Mouse (Mus musculus) kidney, postnatal 0 days (tissue): ENCODE measurements around the gene 1700001P01Rik. TPM values are rescaled to one million over a fixed set of nuclear protein-coding genes. Genes with fewer than 3 reads are reported as not detected.

Experiments
- ATAC-seq: fragments of 200-750 bp; cut with Nextera tagmentation; replicated peaks from 2 replicates; pipeline ENCODE4 v1.8.0; 2017; ENCODE audit warnings: low read depth, moderate number of reproducible peaks, moderate TSS enrichment, moderate library complexity; ENCODE audit not compliant: low FRiP score
- DNase-seq: peaks from one replicate; pipeline ENCODE4 v3.0.0-alpha.2; 2016; ENCODE audit warnings: low spot score
- H3K27ac ChIP-seq: fragments of 300-500 bp; sonication (generic); 2 replicates; pipeline ENCODE4 v1.5.1; 2014; ENCODE audit warnings: mild to moderate bottlenecking
- H3K27me3 ChIP-seq: fragments of 300-500 bp; sonication (generic); 2 replicates; pipeline ENCODE4 v1.6.1; 2014; ENCODE audit warnings: low read length, mixed read lengths; ENCODE audit not compliant: insufficient read depth
- H3K36me3 ChIP-seq: fragments of 300-500 bp; sonication (generic); 2 replicates; pipeline ENCODE4 v1.6.1; 2014; ENCODE audit warnings: low read length, mixed read lengths; ENCODE audit not compliant: insufficient read depth
- H3K4me1 ChIP-seq: fragments of 300-500 bp; sonication (generic); replicated peaks from 2 replicates; pipeline ENCODE4 v1.6.1; 2014; ENCODE audit warnings: antibody characterized with exemption, low read length, mixed read lengths; ENCODE audit not compliant: insufficient read depth
- H3K4me2 ChIP-seq: fragments of 300-500 bp; sonication (generic); 2 replicates; pipeline ENCODE4 v1.6.1; 2014; ENCODE audit warnings: mild to moderate bottlenecking, low read length, moderate library complexity, mixed read lengths
- H3K4me3 ChIP-seq: fragments of 300-500 bp; sonication (generic); replicated peaks from 2 replicates; pipeline ENCODE4 v1.5.1; 2014; ENCODE audit warnings: low read depth, low read length
- H3K9ac ChIP-seq: fragments of 300-500 bp; sonication (generic); 2 replicates; pipeline ENCODE4 v1.6.1; 2014; ENCODE audit warnings: low read depth, low read length
- H3K9me3 ChIP-seq: fragments of 300-500 bp; sonication (generic); replicated peaks from 2 replicates; pipeline ENCODE4 v1.6.1; 2016; ENCODE audit warnings: low read length, inconsistent platforms, mixed read lengths
- CTCF ChIP-seq: IDR thresholded peaks from 2 replicates; pipeline ENCODE4 v1.5.1; 2016; ENCODE audit warnings: antibody characterized with exemption, low read depth, mild to moderate bottlenecking, moderate library complexity
- WGBS: fragments of 180-500 bp; shearing (Covaris S2); extraction: QIAGEN DNeasy Blood & Tissue Kit; methylation state at CpG from one replicate; pipeline ENCODE4 v1.1.7; 2014; 5-methylcytosine and 5-hydroxymethylcytosine counted together
- polyA plus RNA-seq: library from polyadenylated mRNA; unstranded; fragments of >200 nt; fragmentation: Nextera tagmentation; extraction: Ambion mirVana; gene quantifications from 2 replicates; pipeline ENCODE4 v1.2.1, GENCODE M21; 2015

Gene 1700001P01Rik
- polyA plus RNA-seq, 1 experiment from 2014 or later: not detected

GRCm38 (mm10) chr11:97761638-97762037, 14.1 kb downstream of the 1700001P01Rik start:
- TF ChIP-seq CTCF: peak; percentile 58
- no peak for ATAC-seq

GRCm38 (mm10) chr11:97758942-97759341, 16.8 kb downstream of the 1700001P01Rik start:
- WGBS: 81% methylated on average over 6 of the region's 6 CpGs
- Histone ChIP-seq H3K4me2 (no peak overlapping the region), H3K9ac (no peak overlapping the region), H3K36me3 (peaks cover 42% of the 10 kb centered on the region), H3K4me1 (no peaks in the 10 kb centered on the region), H3K27ac (no peak overlapping the region), H3K4me3 (no peak overlapping the region), H3K9me3 (no peaks in the 10 kb centered on the region), H3K27me3 (no peaks in the 10 kb centered on the region)
- DNase-seq (no peak), ATAC-seq (no peak)
- TF ChIP-seq CTCF: no peak

More at GRCm38 (mm10) chr11:97761638-97762037, 14.1 kb downstream of the 1700001P01Rik start:
- no peak for DNase-seq
- no peak overlapping the region for H3K27ac ChIP-seq
- H3K9me3 ChIP-seq: no peaks in the 10 kb centered on the region
- H3K4me1 ChIP-seq: peaks cover 7% of the 10 kb centered on the region; the same call in 1 of the 2 replicates
- peaks cover 31% of the 10 kb centered on the region for H3K36me3 ChIP-seq
- no peak overlapping the region for H3K4me2 ChIP-seq
- H3K9ac ChIP-seq: no peak overlapping the region
- no peaks in the 10 kb centered on the region for H3K27me3 ChIP-seq
- H3K4me3 ChIP-seq: no peak overlapping the region

GRCm38 (mm10) chr11:97758125-97758524, 17.6 kb downstream of the 1700001P01Rik start:
- no peak overlapping the region for H3K4me2 ChIP-seq
- no peak for DNase-seq
- H3K4me3 ChIP-seq: no peak overlapping the region
- TF ChIP-seq CTCF: no peak
- no peaks in the 10 kb centered on the region for H3K9me3 ChIP-seq
- 91% methylated on average over 1 of the region's 1 CpGs for WGBS
- ATAC-seq: no peak
- no peak overlapping the region for H3K9ac ChIP-seq
- peaks cover 49% of the 10 kb centered on the region for H3K36me3 ChIP-seq
- H3K4me1 ChIP-seq: no peaks in the 10 kb centered on the region
- H3K27me3 ChIP-seq: no peaks in the 10 kb centered on the region
- no peak overlapping the region for H3K27ac ChIP-seq

GRCm38 (mm10) chr11:97753277-97753676, 22.4 kb downstream of the 1700001P01Rik start:
- H3K27ac ChIP-seq: no peak overlapping the region
- no peak for TF ChIP-seq CTCF

GRCm38 (mm10) chr11:97748496-97748895, 27.2 kb downstream of the 1700001P01Rik start:
- DNase-seq (no peak), ATAC-seq (no peak)
- H3K4me1 ChIP-seq: peaks cover 1% of the 10 kb centered on the region
- no peak overlapping the region for H3K4me3 ChIP-seq
- 88% methylated on average over 5 of the region's 5 CpGs for WGBS
- H3K9ac ChIP-seq: no peak overlapping the region
- H3K27me3 ChIP-seq: no peaks in the 10 kb centered on the region
- no peaks in the 10 kb centered on the region for H3K9me3 ChIP-seq
- no peak overlapping the region for H3K4me2 ChIP-seq
- no peak overlapping the region for H3K27ac ChIP-seq
- TF ChIP-seq CTCF: no peak
- H3K36me3 ChIP-seq: peaks cover 48% of the 10 kb centered on the region

More at GRCm38 (mm10) chr11:97753277-97753676, 22.4 kb downstream of the 1700001P01Rik start:
- Histone ChIP-seq H3K4me3 (no peak overlapping the region), H3K4me2 (no peak overlapping the region), H3K36me3 (peaks cover 65% of the 10 kb centered on the region), H3K9me3 (no peaks in the 10 kb centered on the region), H3K27me3 (no peaks in the 10 kb centered on the region), H3K4me1 (no peaks in the 10 kb centered on the region), H3K9ac (no peak overlapping the region)
- DNase-seq: no peak
- ATAC-seq: no peak
- WGBS: 91% methylated on average over 8 of the region's 8 CpGs

GRCm38 (mm10) chr11:97747773-97748172, 27.9 kb downstream of the 1700001P01Rik start:
- Histone ChIP-seq H3K27me3 (no peaks in the 10 kb centered on the region), H3K9me3 (no peaks in the 10 kb centered on the region), H3K4me1 (peaks cover 8% of the 10 kb centered on the region), H3K27ac (no peak overlapping the region), H3K9ac (no peak overlapping the region), H3K4me3 (no peak overlapping the region), H3K4me2 (no peak overlapping the region), H3K36me3 (peaks cover 41% of the 10 kb centered on the region)
- no peak for TF ChIP-seq CTCF
- 87% methylated on average over 8 of the region's 8 CpGs for WGBS
- DNase-seq: no peak
- no peak for ATAC-seq

- no peak overlapping the region for H3K27ac ChIP-seq
- H3K36me3 ChIP-seq: peaks cover 24% of the 10 kb centered on the region; the same call in 1 of the 2 replicates
- ATAC-seq (no peak), DNase-seq (no peak)
- no peak for TF ChIP-seq CTCF
- H3K4me2 ChIP-seq: peak overlapping the region; percentile 51
- no peaks in the 10 kb centered on the region for H3K9me3 ChIP-seq
- WGBS: 7% methylated on average over 13 of the region's 13 CpGs
- peaks cover 20% of the 10 kb centered on the region for H3K4me1 ChIP-seq
- peak overlapping the region; percentile 82 for H3K4me3 ChIP-seq
- no peaks in the 10 kb centered on the region for H3K27me3 ChIP-seq
- no peak overlapping the region for H3K9ac ChIP-seq
Observed at GRCm38 (mm10) chr11:97745331-97745721, 30.4 kb downstream of the 1700001P01Rik start.
